Mouse (Mus musculus) embryonic fibroblast, embryonic 13.5 days (primary cell): ENCODE results near the gene Crip1.

Experiments
- CTCF ChIP-seq: IDR thresholded peaks from 2 replicates; pipeline ENCODE4 v1.5.1; 2011; ENCODE audit warnings: mild to moderate bottlenecking, control low read depth, low read length, moderate library complexity, borderline replicate concordance; ENCODE audit not compliant: insufficient read depth
- POLR2A ChIP-seq: IDR thresholded peaks from 2 replicates; pipeline ENCODE4 v1.6.1; 2011; ENCODE audit warnings: low read depth, mild to moderate bottlenecking, control low read depth, low read length, moderate library complexity

DNA sequence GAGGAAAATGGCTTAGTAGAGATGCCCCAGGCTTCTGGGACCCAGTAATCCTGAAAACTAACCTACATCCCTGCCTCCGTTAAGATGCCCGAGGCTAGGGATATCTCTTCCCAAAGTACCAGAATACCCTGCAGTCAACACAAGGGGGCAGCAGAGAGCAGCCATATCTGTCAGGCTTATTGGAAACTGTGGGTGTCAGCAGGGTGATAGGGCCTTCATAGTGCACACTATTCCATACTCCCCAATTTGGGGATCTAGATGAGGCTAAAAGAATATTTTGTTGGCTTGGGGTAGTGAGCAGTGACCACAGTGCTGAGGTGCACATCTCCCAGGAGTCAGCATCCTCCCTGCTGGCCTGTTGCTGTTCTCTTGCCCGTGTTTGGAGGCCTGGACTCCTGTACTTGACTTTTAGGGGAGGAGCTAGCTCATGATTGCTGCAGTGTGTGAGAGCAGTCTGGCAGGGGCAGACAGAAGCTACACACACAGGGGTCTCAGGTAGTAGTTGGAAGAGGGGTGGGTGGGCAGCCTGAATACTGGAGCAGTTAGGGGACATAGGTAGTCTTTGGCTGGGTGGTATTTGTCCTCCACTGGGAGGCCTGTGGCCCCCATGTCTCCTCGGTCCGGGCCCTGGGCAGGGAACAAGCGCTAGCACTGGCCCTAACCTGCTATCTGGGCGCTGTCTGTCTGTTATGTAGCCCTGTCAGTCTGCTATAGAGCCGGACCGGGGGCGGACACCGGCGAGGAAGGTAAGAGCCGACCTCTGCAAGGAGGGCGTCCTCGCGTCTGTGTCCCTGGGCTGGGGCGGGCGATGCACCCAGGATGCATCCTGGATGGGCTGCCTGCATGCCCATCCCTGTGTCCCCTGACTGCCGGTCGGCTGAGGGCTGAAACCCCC is 26.4 kb upstream of the Crip1 start:
- TF ChIP-seq CTCF (peak; percentile 66; the same call in 1 of the 2 replicates), POLR2A (no peak)
